ENCODE assay signal across 8 mouse cellular contexts in genomic region chr9:121679549-121679948, GRCm38 (mm10). TPM values are rescaled to one million over a fixed set of nuclear protein-coding genes. Genes with fewer than 3 reads are reported as not detected.
A peak's percentile ranks its signal among the peaks of the same experiment; 100 is the strongest.
DNase-seq lines count a peak whose midpoint lies in the region; ATAC-seq and TF ChIP-seq lines count a peak whose summit lies in the region.

No protein-coding gene starts in this region.

- peak; percentile 69 for DNase-seq in left cerebral cortex, postnatal 4 days
- no peak for DNase-seq in left cerebral cortex, postnatal 36 days (ENCODE audit: low spot score in 2 of 2)
- peak; percentile 34 for DNase-seq in adrenal gland, postnatal 25 days
- DNase-seq in embryonic facial prominence, embryonic 14.5 days (ENCODE audit: low spot score): peak; percentile 77
- peak; percentile 69 for DNase-seq in heart, postnatal 0 days (ENCODE audit: low spot score)
- peak; percentile 77 for DNase-seq in limb, embryonic 10.5 days (ENCODE audit: low spot score)
- peak; percentile 78 for DNase-seq in testis, postnatal 10 days (ENCODE audit: low spot score)

- H3K9me3 ChIP-seq in embryonic facial prominence, embryonic 14.5 days (ENCODE audit: control insufficient read depth, low read length): no peaks in the 10 kb centered on the region
- no peaks in the 10 kb centered on the region for H3K9me3 ChIP-seq in heart, postnatal 0 days (replicated peaks; ENCODE audit: control insufficient read depth, low read length)
- H3K9me3 ChIP-seq in limb, embryonic 10.5 days (replicated peaks): no peaks in the 10 kb centered on the region
- no peaks in the 10 kb centered on the region for H3K9me3 ChIP-seq in midbrain, embryonic 12.5 days

- no peaks in the 10 kb centered on the region for H3K4me1 ChIP-seq in embryonic facial prominence, embryonic 14.5 days (ENCODE audit: control insufficient read depth, insufficient read depth, low read length)
- no peaks in the 10 kb centered on the region for H3K4me1 ChIP-seq in heart, postnatal 0 days (ENCODE audit: control insufficient read depth, insufficient read depth)
- H3K4me1 ChIP-seq in limb, embryonic 10.5 days: peaks cover 9% of the 10 kb centered on the region; the same call in 1 of the 2 replicates
- H3K4me1 ChIP-seq in midbrain, embryonic 12.5 days: no peaks in the 10 kb centered on the region

- ATAC-seq in embryonic facial prominence, embryonic 14.5 days (ENCODE audit: low read depth): peak; percentile 88
- ATAC-seq in heart, postnatal 0 days (ENCODE audit: insufficient read depth, low read depth): peak; percentile 82
- ATAC-seq in midbrain, embryonic 12.5 days (ENCODE audit: low FRiP score, low read depth): peak; percentile 78

- 19% methylated on average over 6 of the region's 6 CpGs for WGBS in embryonic facial prominence, embryonic 14.5 days
- WGBS in heart, postnatal 0 days: 21% methylated on average over 6 of the region's 6 CpGs
- WGBS in limb, embryonic 10.5 days: 24% methylated on average over 6 of the region's 6 CpGs
- 18% methylated on average over 6 of the region's 6 CpGs for WGBS in midbrain, embryonic 12.5 days

- H3K9ac ChIP-seq in embryonic facial prominence, embryonic 14.5 days (ENCODE audit: low read depth, low read length): peak overlapping the region; percentile 12; the same call in 1 of the 2 replicates
- no peak overlapping the region for H3K9ac ChIP-seq in heart, postnatal 0 days (replicated peaks; ENCODE audit: low read depth, low read length)
- no peak overlapping the region for H3K9ac ChIP-seq in midbrain, embryonic 12.5 days (replicated peaks)

- no peak overlapping the region for H3K27ac ChIP-seq in embryonic facial prominence, embryonic 14.5 days (replicated peaks; ENCODE audit: low read depth, low read length)
- H3K27ac ChIP-seq in heart, postnatal 0 days (ENCODE audit: low read depth): no peak overlapping the region
- H3K27ac ChIP-seq in limb, embryonic 10.5 days: no peak overlapping the region
- H3K27ac ChIP-seq in midbrain, embryonic 12.5 days (replicated peaks): no peak overlapping the region

- H3K36me3 ChIP-seq in embryonic facial prominence, embryonic 14.5 days (ENCODE audit: control insufficient read depth, insufficient read depth, low read length): peaks cover 19% of the 10 kb centered on the region; the same call in 1 of the 2 replicates
- peaks cover 7% of the 10 kb centered on the region; the same call in 1 of the 2 replicates for H3K36me3 ChIP-seq in heart, postnatal 0 days (replicated peaks; ENCODE audit: control insufficient read depth, insufficient read depth, low read length)
- peaks cover 17% of the 10 kb centered on the region for H3K36me3 ChIP-seq in limb, embryonic 10.5 days
- H3K36me3 ChIP-seq in midbrain, embryonic 12.5 days: peaks cover 27% of the 10 kb centered on the region

- intact Hi-C loops in left cerebral cortex, postnatal 4 days (cut with DNase I): no loop called here
- intact Hi-C loops in left cerebral cortex, postnatal 36 days (cut with DNase I): loop anchor here (2.0 to 10.0 kb wide), 2 partner anchors 201 to 425 kb away; no protein-coding TSS in a partner anchor

- peak; percentile 85 for TF ChIP-seq CTCF in heart, postnatal 0 days (IDR thresholded peaks at IDR 0.05; ENCODE audit: low read depth)

- H3K27me3 ChIP-seq in embryonic facial prominence, embryonic 14.5 days (replicated peaks; ENCODE audit: control insufficient read depth, insufficient read depth, low read length): no peaks in the 10 kb centered on the region
- no peaks in the 10 kb centered on the region for H3K27me3 ChIP-seq in heart, postnatal 0 days (ENCODE audit: control insufficient read depth, insufficient read depth, low read length)
- H3K27me3 ChIP-seq in limb, embryonic 10.5 days (ENCODE audit: low read depth, poor library complexity, severe bottlenecking): peaks cover 14% of the 10 kb centered on the region; the same call in 1 of the 2 replicates
- H3K27me3 ChIP-seq in midbrain, embryonic 12.5 days: no peaks in the 10 kb centered on the region; the same call in 1 of the 2 replicates

- no peak overlapping the region for H3K4me2 ChIP-seq in embryonic facial prominence, embryonic 14.5 days (ENCODE audit: low read depth, low read length)
- no peak overlapping the region for H3K4me2 ChIP-seq in heart, postnatal 0 days (ENCODE audit: low read depth, low read length)
- no peak overlapping the region for H3K4me2 ChIP-seq in midbrain, embryonic 12.5 days (replicated peaks)

- H3K4me3 ChIP-seq in embryonic facial prominence, embryonic 14.5 days (ENCODE audit: low read depth, low read length): no peak overlapping the region
- no peak overlapping the region for H3K4me3 ChIP-seq in heart, postnatal 0 days (ENCODE audit: low read depth, low read length)
- no peak overlapping the region for H3K4me3 ChIP-seq in limb, embryonic 10.5 days
- no peak overlapping the region for H3K4me3 ChIP-seq in midbrain, embryonic 12.5 days

- TF ChIP-seq EP300 in heart, postnatal 0 days (IDR thresholded peaks at IDR 0.05; ENCODE audit: low read depth): no peak

RNA-seq across cellular contexts. Expression of gene Sec22c, which starts 25.7 kb away (rescaled TPM):
- total RNA-seq in left cerebral cortex, postnatal 4 days (2021): 10 to 100 TPM; 38.7 to 40.7 TPM
- total RNA-seq in left cerebral cortex, postnatal 36 days (2021): 10 to 100 TPM; 26.6 to 26.8 TPM
- total RNA-seq in adrenal gland, postnatal 25 days (2021): 4.9 and 5.3 TPM in 2 replicates
- 10.9 and 12.4 TPM in 2 replicates for polyA plus RNA-seq in embryonic facial prominence, embryonic 14.5 days (2014; fragmentation: Nextera tagmentation; extraction: Ambion mirVana)
- 3.8 and 9.4 TPM in 2 replicates for total RNA-seq in heart, postnatal 0 days (2014; rRNA removed; ENCODE audit: low replicate concordance)
- polyA plus RNA-seq in heart, postnatal 0 days (2015; fragmentation: Nextera tagmentation; extraction: Ambion mirVana): 3.9 and 4.1 TPM in 2 replicates
- 10.9 and 12.6 TPM in 2 replicates for polyA plus RNA-seq in limb, embryonic 10.5 days (2016; fragmentation: Nextera tagmentation; extraction: Ambion mirVana)
- 25.9 and 29.5 TPM in 2 replicates for polyA plus RNA-seq in midbrain, embryonic 12.5 days (2016; fragmentation: Nextera tagmentation; extraction: Ambion mirVana)

RNA-seq across cellular contexts. Expression of gene Ss18l2, which starts 30.6 kb away (rescaled TPM):
- total RNA-seq in left cerebral cortex, postnatal 4 days (2021): 10 to 100 TPM; 60.1 to 60.6 TPM
- 10 to 100 TPM; 84.5 to 84.6 TPM for total RNA-seq in left cerebral cortex, postnatal 36 days (2021)
- 41.6 and 44.9 TPM in 2 replicates for total RNA-seq in adrenal gland, postnatal 25 days (2021)
- 149 and 159 TPM in 2 replicates for polyA plus RNA-seq in embryonic facial prominence, embryonic 14.5 days (2014; fragmentation: Nextera tagmentation; extraction: Ambion mirVana)
- 109 and 136 TPM in 2 replicates for total RNA-seq in heart, postnatal 0 days (2014; rRNA removed; ENCODE audit: low replicate concordance)
- polyA plus RNA-seq in heart, postnatal 0 days (2015; fragmentation: Nextera tagmentation; extraction: Ambion mirVana): 362 and 379 TPM in 2 replicates
- polyA plus RNA-seq in limb, embryonic 10.5 days (2016; fragmentation: Nextera tagmentation; extraction: Ambion mirVana): 93.9 and 94.8 TPM in 2 replicates
- polyA plus RNA-seq in midbrain, embryonic 12.5 days (2016; fragmentation: Nextera tagmentation; extraction: Ambion mirVana): 107 TPM in 2 replicates

RNA-seq across cellular contexts. Expression of gene Vipr1, which starts 37.0 kb away (rescaled TPM):
- 1 to 10 TPM; 3.1 to 5.5 TPM for total RNA-seq in left cerebral cortex, postnatal 4 days (2021)
- total RNA-seq in left cerebral cortex, postnatal 36 days (2021): 10 to 100 TPM; 25.2 to 27.2 TPM
- 0.18 and 0.62 TPM in 2 replicates for total RNA-seq in adrenal gland, postnatal 25 days (2021)
- 0.26 and 0.64 TPM in 2 replicates for polyA plus RNA-seq in embryonic facial prominence, embryonic 14.5 days (2014; fragmentation: Nextera tagmentation; extraction: Ambion mirVana)
- total RNA-seq in heart, postnatal 0 days (2014; rRNA removed; ENCODE audit: low replicate concordance): 0.70 and 1.3 TPM in 2 replicates
- polyA plus RNA-seq in heart, postnatal 0 days (2015; fragmentation: Nextera tagmentation; extraction: Ambion mirVana): 0.14 and 0.40 TPM in 2 replicates
- polyA plus RNA-seq in limb, embryonic 10.5 days (2016; fragmentation: Nextera tagmentation; extraction: Ambion mirVana): 0.14 and 0.49 TPM in 2 replicates
- 0.18 and 0.26 TPM in 2 replicates for polyA plus RNA-seq in midbrain, embryonic 12.5 days (2016; fragmentation: Nextera tagmentation; extraction: Ambion mirVana)

RNA-seq across cellular contexts. Expression of gene Lyzl4, which starts 37.7 kb away (rescaled TPM):
- under 1 TPM; 0.42 to 0.98 TPM for total RNA-seq in left cerebral cortex, postnatal 4 days (2021)
- total RNA-seq in left cerebral cortex, postnatal 36 days (2021): 1 to 10 TPM; 2.0 to 2.1 TPM
- total RNA-seq in adrenal gland, postnatal 25 days (2021): not detected in 2 replicates
- 0.84 and 1.7 TPM in 2 replicates for polyA plus RNA-seq in embryonic facial prominence, embryonic 14.5 days (2014; fragmentation: Nextera tagmentation; extraction: Ambion mirVana)
- not detected in 2 replicates for total RNA-seq in heart, postnatal 0 days (2014; rRNA removed; ENCODE audit: low replicate concordance)
- polyA plus RNA-seq in heart, postnatal 0 days (2015; fragmentation: Nextera tagmentation; extraction: Ambion mirVana): not detected in 2 replicates
- not detected in 2 replicates for polyA plus RNA-seq in limb, embryonic 10.5 days (2016; fragmentation: Nextera tagmentation; extraction: Ambion mirVana)
- not detected in 2 replicates for polyA plus RNA-seq in midbrain, embryonic 12.5 days (2016; fragmentation: Nextera tagmentation; extraction: Ambion mirVana)

RNA-seq across cellular contexts. Expression of gene Nktr, which starts 39.4 kb away (rescaled TPM):
- total RNA-seq in left cerebral cortex, postnatal 4 days (2021): 100 to 1,000 TPM; 145 to 152 TPM
- 100 to 1,000 TPM in 1 of 2 experiments, 10 to 100 TPM in 1; 73.1 to 147 TPM for total RNA-seq in left cerebral cortex, postnatal 36 days (2021)
- total RNA-seq in adrenal gland, postnatal 25 days (2021): 90.6 and 90.8 TPM in 2 replicates
- 61.7 and 66.7 TPM in 2 replicates for polyA plus RNA-seq in embryonic facial prominence, embryonic 14.5 days (2014; fragmentation: Nextera tagmentation; extraction: Ambion mirVana)
- total RNA-seq in heart, postnatal 0 days (2014; rRNA removed; ENCODE audit: low replicate concordance): 44.0 and 44.8 TPM in 2 replicates
- 30.2 and 31.1 TPM in 2 replicates for polyA plus RNA-seq in heart, postnatal 0 days (2015; fragmentation: Nextera tagmentation; extraction: Ambion mirVana)
- 47.2 and 58.8 TPM in 2 replicates for polyA plus RNA-seq in limb, embryonic 10.5 days (2016; fragmentation: Nextera tagmentation; extraction: Ambion mirVana)
- 73.6 and 75.3 TPM in 2 replicates for polyA plus RNA-seq in midbrain, embryonic 12.5 days (2016; fragmentation: Nextera tagmentation; extraction: Ambion mirVana)

Comparison
In these comparisons a context has a peak if more than half of its experiments do, and no peak if none do; other contexts are left out.
1. DNase-seq: peak in left cerebral cortex, postnatal 4 days (single experiment), adrenal gland, postnatal 25 days (single experiment), embryonic facial prominence, embryonic 14.5 days (single experiment), heart, postnatal 0 days (single experiment), limb, embryonic 10.5 days (single experiment) and testis, postnatal 10 days (single experiment); none in left cerebral cortex, postnatal 36 days (0 of 2).
2. RNA of gene Vipr1, which starts 37.0 kb away (total RNA-seq): 25.2 to 27.2 TPM in left cerebral cortex, postnatal 36 days; 3.1 to 5.5 TPM in left cerebral cortex, postnatal 4 days, 0.70 to 1.3 TPM in heart, postnatal 0 days and 0.18 to 0.62 TPM in adrenal gland, postnatal 25 days; every median in the first group is over 4 times any median in the second.
3. Peak in every context shown above with its lines, with median percentiles within 50 percentile points of each other: ATAC-seq.